Mouse (Mus musculus): ENCODE measurements at regions not wholly inside any gene's neighbourhood (a gene's known extent, or its start where the extent isn't known, plus 50 kb on each side); places are given as distances from the start of the nearest gene placed in this dataset.
"Not testable (repeated sequence)": the region's sequence is repeated elsewhere in the genome, so short reads cannot be mapped to it uniquely, and the experiment has no call there.

GRCm38 (mm10) chr15:19778651-19779050 is 670.4 kb upstream of the Cdh12 start:
- Histone ChIP-seq H3K27ac (ENCODE audit: low read depth) (no peak overlapping the region), H3K4me1 (ENCODE audit: insufficient read depth) (no peaks in the 10 kb centered on the region), H3K27me3 (ENCODE audit: insufficient read depth, low read length) (no peaks in the 10 kb centered on the region), H3K9ac (replicated peaks) (no peak overlapping the region), H3K36me3 (replicated peaks; ENCODE audit: insufficient read depth, low read length) (no peaks in the 10 kb centered on the region), H3K9me3 (ENCODE audit: low read length) (no peaks in the 10 kb centered on the region), H3K4me3 (ENCODE audit: low read depth, low read length) (no peak overlapping the region), H3K4me2 (ENCODE audit: low read depth, low read length) (no peak overlapping the region)
- no peak for DNase-seq
- no peak for TF ChIP-seq EP300 (IDR thresholded peaks at IDR 0.05; ENCODE audit: low read depth)
- TF ChIP-seq CTCF (IDR thresholded peaks at IDR 0.05; ENCODE audit: low read depth): no peak
- 33% methylated on average over 1 of the region's 1 CpGs for WGBS (ENCODE audit: insufficient replicate concordance)
- ATAC-seq: no peak

- Histone ChIP-seq H3K9me3 (ENCODE audit: low read length) (no peaks in the 10 kb centered on the region), H3K36me3 (replicated peaks; ENCODE audit: insufficient read depth, low read length) (no peaks in the 10 kb centered on the region), H3K27me3 (ENCODE audit: insufficient read depth, low read length) (no peaks in the 10 kb centered on the region), H3K27ac (ENCODE audit: low read depth) (no peak overlapping the region), H3K9ac (replicated peaks) (no peak overlapping the region), H3K4me2 (ENCODE audit: low read depth, low read length) (no peak overlapping the region), H3K4me1 (ENCODE audit: insufficient read depth) (no peaks in the 10 kb centered on the region), H3K4me3 (ENCODE audit: low read depth, low read length) (no peak overlapping the region)
- 53% methylated on average over 3 of the region's 3 CpGs for WGBS (ENCODE audit: insufficient replicate concordance)
- DNase-seq (no peak), ATAC-seq (no peak)
- TF ChIP-seq CTCF (IDR thresholded peaks at IDR 0.05; ENCODE audit: low read depth) (no peak), EP300 (IDR thresholded peaks at IDR 0.05; ENCODE audit: low read depth) (no peak)
These were observed 665.2 kb upstream of the Cdh12 start for GRCm38 (mm10) chr15:19783883-19784282.

GRCm38 (mm10) chr15:19806994-19807393 is 642.1 kb upstream of the Cdh12 start:
- TF ChIP-seq EP300 (IDR thresholded peaks at IDR 0.05; ENCODE audit: low read depth) (no peak), CTCF (IDR thresholded peaks at IDR 0.05; ENCODE audit: low read depth) (no peak)
- no peak overlapping the region for H3K9ac ChIP-seq (replicated peaks)

GRCm38 (mm10) chr15:19813647-19814046 is 635.4 kb upstream of the Cdh12 start:
- WGBS (ENCODE audit: insufficient replicate concordance): 55% methylated on average over 5 of the region's 5 CpGs
- Histone ChIP-seq H3K4me1 (ENCODE audit: insufficient read depth) (no peaks in the 10 kb centered on the region), H3K9ac (replicated peaks) (no peak overlapping the region), H3K27me3 (ENCODE audit: insufficient read depth, low read length) (no peaks in the 10 kb centered on the region), H3K27ac (ENCODE audit: low read depth) (no peak overlapping the region), H3K4me2 (ENCODE audit: low read depth, low read length) (no peak overlapping the region), H3K36me3 (replicated peaks; ENCODE audit: insufficient read depth, low read length) (no peaks in the 10 kb centered on the region), H3K4me3 (ENCODE audit: low read depth, low read length) (no peak overlapping the region), H3K9me3 (ENCODE audit: low read length) (no peaks in the 10 kb centered on the region)
- DNase-seq (no peak), ATAC-seq (no peak)
- no peak for TF ChIP-seq EP300 (IDR thresholded peaks at IDR 0.05; ENCODE audit: low read depth)
- TF ChIP-seq CTCF (IDR thresholded peaks at IDR 0.05; ENCODE audit: low read depth): no peak

More at GRCm38 (mm10) chr15:19806994-19807393, 642.1 kb upstream of the Cdh12 start:
- Histone ChIP-seq H3K4me1 (ENCODE audit: insufficient read depth) (no peaks in the 10 kb centered on the region), H3K36me3 (replicated peaks; ENCODE audit: insufficient read depth, low read length) (no peaks in the 10 kb centered on the region), H3K4me2 (ENCODE audit: low read depth, low read length) (no peak overlapping the region), H3K27ac (ENCODE audit: low read depth) (no peak overlapping the region), H3K9me3 (ENCODE audit: low read length) (no peaks in the 10 kb centered on the region), H3K4me3 (ENCODE audit: low read depth, low read length) (no peak overlapping the region), H3K27me3 (ENCODE audit: insufficient read depth, low read length) (no peaks in the 10 kb centered on the region)
- no peak for ATAC-seq
- no peak for DNase-seq

GRCm38 (mm10) chr15:19856892-19857655 is 592.0 kb upstream of the Cdh12 start:
- H3K4me3 ChIP-seq (ENCODE audit: low read depth, low read length); H3K4me1 ChIP-seq (ENCODE audit: insufficient read depth); H3K9ac ChIP-seq (replicated peaks); H3K36me3 ChIP-seq (replicated peaks; ENCODE audit: insufficient read depth, low read length); H3K27me3 ChIP-seq (ENCODE audit: insufficient read depth, low read length); H3K9me3 ChIP-seq (ENCODE audit: low read length): not testable (repeated sequence)
- peak; percentile 83 for ATAC-seq
- Histone ChIP-seq H3K4me2 (ENCODE audit: low read depth, low read length) (0 out of 2 replicates have a peak overlapping the region, but pooled peaks have one; percentile 35), H3K27ac (ENCODE audit: low read depth) (peak overlapping the region; percentile 48; the same call in 1 of the 2 replicates)
- DNase-seq: peak; percentile 30
- WGBS (ENCODE audit: insufficient replicate concordance): 25% methylated on average over 13 of the region's 13 CpGs

- Histone ChIP-seq H3K4me3 (ENCODE audit: low read depth, low read length) (no peak overlapping the region), H3K9ac (replicated peaks) (no peak overlapping the region), H3K9me3 (ENCODE audit: low read length) (no peaks in the 10 kb centered on the region), H3K27me3 (ENCODE audit: insufficient read depth, low read length) (no peaks in the 10 kb centered on the region), H3K4me2 (ENCODE audit: low read depth, low read length) (0 out of 2 replicates have a peak overlapping the region, but pooled peaks have one; percentile 35), H3K27ac (ENCODE audit: low read depth) (peak overlapping the region; percentile 48; the same call in 1 of the 2 replicates), H3K36me3 (replicated peaks; ENCODE audit: insufficient read depth, low read length) (no peaks in the 10 kb centered on the region), H3K4me1 (ENCODE audit: insufficient read depth) (no peaks in the 10 kb centered on the region)
- no peak for TF ChIP-seq EP300 (IDR thresholded peaks at IDR 0.05; ENCODE audit: low read depth)
- no peak for TF ChIP-seq CTCF (IDR thresholded peaks at IDR 0.05; ENCODE audit: low read depth)
- ATAC-seq (peak; percentile 82), DNase-seq (no peak)
- WGBS (ENCODE audit: insufficient replicate concordance): 29% methylated on average over 2 of the region's 2 CpGs
These were observed 591.4 kb upstream of the Cdh12 start for GRCm38 (mm10) chr15:19857656-19858006.
